Mouse (Mus musculus): Measurements from ENCODE around the gene H2afy. TPM values are rescaled to one million over a fixed set of nuclear protein-coding genes. Genes with fewer than 3 reads are reported as not detected.
"Not testable (repeated sequence)": the region's sequence is repeated elsewhere in the genome, so short reads cannot be mapped to it uniquely, and the experiment has no call there.

The H2afy gene
- polyA plus RNA-seq, 1 experiment from 2014 or later = 380 TPM

DNA sequence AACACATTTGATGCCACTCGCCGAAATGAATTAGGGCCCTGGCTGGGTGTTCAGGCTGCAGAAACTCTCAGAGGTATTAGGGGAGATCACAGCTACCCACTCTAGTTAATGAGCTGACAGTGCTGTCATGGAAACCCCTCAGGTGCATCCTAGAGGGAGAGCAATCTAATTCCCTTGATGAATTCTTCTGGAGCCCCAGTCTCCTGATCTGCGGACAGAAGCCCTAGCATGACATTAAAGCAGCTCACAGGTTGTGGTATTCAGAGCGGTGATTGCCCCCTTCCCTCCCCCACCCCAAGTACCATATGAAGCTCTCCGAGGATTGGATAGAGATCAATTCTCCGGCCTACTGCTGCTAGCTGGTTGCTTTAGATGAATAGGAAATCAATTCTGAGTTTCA is 82.1 kb downstream of the H2afy start:
- ATAC-seq (ENCODE audit: low FRiP score) = peak; percentile 43
- H3K27ac ChIP-seq = peak overlapping the region; percentile 70
- no peak overlapping the region for H3K9ac ChIP-seq
- no peak overlapping the region for H3K4me2 ChIP-seq
- H3K36me3 ChIP-seq = no peaks in the 10 kb centered on the region
- no peak overlapping the region for H3K4me3 ChIP-seq
- no peaks in the 10 kb centered on the region; the same call in 1 of the 2 replicates for H3K27me3 ChIP-seq
- H3K4me1 ChIP-seq (replicated peaks) = peaks cover 25% of the 10 kb centered on the region
- 57% methylated on average over 6 of the region's 6 CpGs for WGBS
- no peaks in the 10 kb centered on the region for H3K9me3 ChIP-seq

DNA sequence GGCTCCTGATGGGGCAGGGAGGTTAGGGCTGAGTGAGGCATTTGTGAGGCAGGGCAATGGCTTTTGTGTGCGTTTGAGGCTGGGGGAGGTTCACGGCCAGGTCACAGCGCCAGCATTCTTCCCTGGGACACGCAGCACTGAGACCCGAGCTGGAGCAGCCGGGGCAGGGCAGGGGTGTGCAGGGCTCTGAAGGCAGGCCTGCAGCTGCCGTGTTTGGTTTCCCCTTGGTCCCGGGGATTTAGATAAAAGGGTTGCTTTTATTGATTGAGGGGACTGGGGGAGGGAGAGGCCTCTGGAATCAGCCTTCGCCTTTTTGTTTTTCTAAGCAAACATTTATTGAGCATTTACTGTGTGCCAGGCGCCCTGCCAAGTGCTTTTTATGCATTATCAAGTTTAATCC is 83.4 kb downstream of the H2afy start:
- Histone ChIP-seq H3K4me2 (no peak overlapping the region), H3K27me3 (no peaks in the 10 kb centered on the region; the same call in 1 of the 2 replicates), H3K4me3 (no peak overlapping the region), H3K9ac (no peak overlapping the region), H3K4me1 (replicated peaks) (peaks cover 25% of the 10 kb centered on the region), H3K27ac (no peak overlapping the region), H3K36me3 (no peaks in the 10 kb centered on the region), H3K9me3 (no peaks in the 10 kb centered on the region)
- ATAC-seq (ENCODE audit: low FRiP score) = no peak
- WGBS = 9% methylated on average over 10 of the region's 10 CpGs

DNA sequence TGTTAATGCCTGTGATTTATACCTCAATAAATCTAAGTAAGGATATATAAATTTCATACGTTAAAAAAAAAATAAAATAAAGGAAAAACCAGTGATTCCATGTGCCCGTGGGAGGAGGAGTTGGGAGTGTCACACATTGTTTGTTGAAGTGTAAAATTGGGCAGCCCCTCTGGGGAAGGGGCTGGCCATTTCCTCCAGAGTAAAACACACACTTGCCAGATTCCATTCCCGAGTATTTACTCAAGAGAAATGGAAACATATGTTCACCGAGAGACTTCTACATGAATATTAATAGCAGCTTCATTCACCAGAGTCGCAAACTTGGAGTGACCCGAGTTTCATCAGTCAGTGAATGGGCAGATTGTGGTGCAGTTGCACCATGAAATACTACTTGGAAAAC is 85.9 kb downstream of the H2afy start:
- Histone ChIP-seq H3K4me2 (no peak overlapping the region), H3K9me3 (no peaks in the 10 kb centered on the region), H3K36me3 (no peaks in the 10 kb centered on the region), H3K27ac (no peak overlapping the region), H3K4me1 (replicated peaks) (peaks cover 25% of the 10 kb centered on the region), H3K9ac (no peak overlapping the region), H3K27me3 (no peaks in the 10 kb centered on the region), H3K4me3 (no peak overlapping the region)
- WGBS = 29% methylated on average over 6 of the region's 6 CpGs
- ATAC-seq (ENCODE audit: low FRiP score) = no peak

DNA sequence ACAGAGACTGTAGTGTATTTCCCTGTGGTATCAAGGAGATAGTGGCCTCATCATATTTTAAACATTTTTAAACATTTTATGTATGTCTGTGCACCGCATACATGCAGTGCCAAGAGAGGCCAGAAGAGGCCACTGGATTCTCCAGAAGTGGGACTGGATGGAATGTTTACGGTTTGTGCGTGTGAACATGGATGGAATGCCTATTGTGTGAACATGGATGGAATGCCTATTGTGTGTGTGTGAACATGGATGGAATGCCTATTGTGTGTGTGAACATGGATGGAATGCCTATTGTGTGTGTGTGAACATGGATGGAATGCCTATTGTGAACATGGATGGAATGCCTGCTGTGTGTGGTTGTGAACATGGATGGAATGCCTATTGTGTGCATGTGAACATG is 93.9 kb downstream of the H2afy start:
- Histone ChIP-seq H3K27me3 (no peaks in the 10 kb centered on the region), H3K27ac (no peak overlapping the region), H3K4me3 (no peak overlapping the region), H3K4me1 (replicated peaks) (no peaks in the 10 kb centered on the region), H3K9me3 (no peaks in the 10 kb centered on the region), H3K36me3 (no peaks in the 10 kb centered on the region), H3K9ac (no peak overlapping the region), H3K4me2 (no peak overlapping the region)
- ATAC-seq (ENCODE audit: low FRiP score) = no peak
- 91% methylated on average over 3 of the region's 3 CpGs for WGBS

DNA sequence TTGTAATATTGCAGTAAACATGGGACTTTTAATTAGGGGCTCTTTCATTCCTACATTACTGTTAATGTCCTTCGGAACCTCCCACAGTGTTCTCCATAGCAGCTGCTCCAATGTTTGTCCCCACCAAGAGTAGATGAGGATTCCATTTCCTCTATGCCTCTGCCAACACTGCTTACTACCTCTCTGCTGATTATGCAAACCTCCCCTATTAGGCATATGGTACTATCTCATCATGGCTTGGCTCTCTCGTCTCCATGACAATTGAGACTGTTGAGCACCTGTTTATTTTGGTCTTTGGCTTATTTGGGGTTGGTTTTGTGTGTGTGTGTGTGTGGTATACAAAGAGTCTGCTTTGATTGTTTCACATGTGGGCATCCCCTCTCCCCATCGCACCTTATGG is 95.5 kb downstream of the H2afy start:
- no peaks in the 10 kb centered on the region for H3K36me3 ChIP-seq
- WGBS = 82% methylated on average over 3 of the region's 3 CpGs
- no peaks in the 10 kb centered on the region for H3K4me1 ChIP-seq (replicated peaks)
- ATAC-seq (ENCODE audit: low FRiP score) = no peak
- H3K27ac ChIP-seq = no peak overlapping the region
- no peaks in the 10 kb centered on the region for H3K27me3 ChIP-seq
- H3K9ac ChIP-seq = no peak overlapping the region
- H3K4me2 ChIP-seq = no peak overlapping the region
- no peak overlapping the region for H3K4me3 ChIP-seq
- no peaks in the 10 kb centered on the region for H3K9me3 ChIP-seq

DNA sequence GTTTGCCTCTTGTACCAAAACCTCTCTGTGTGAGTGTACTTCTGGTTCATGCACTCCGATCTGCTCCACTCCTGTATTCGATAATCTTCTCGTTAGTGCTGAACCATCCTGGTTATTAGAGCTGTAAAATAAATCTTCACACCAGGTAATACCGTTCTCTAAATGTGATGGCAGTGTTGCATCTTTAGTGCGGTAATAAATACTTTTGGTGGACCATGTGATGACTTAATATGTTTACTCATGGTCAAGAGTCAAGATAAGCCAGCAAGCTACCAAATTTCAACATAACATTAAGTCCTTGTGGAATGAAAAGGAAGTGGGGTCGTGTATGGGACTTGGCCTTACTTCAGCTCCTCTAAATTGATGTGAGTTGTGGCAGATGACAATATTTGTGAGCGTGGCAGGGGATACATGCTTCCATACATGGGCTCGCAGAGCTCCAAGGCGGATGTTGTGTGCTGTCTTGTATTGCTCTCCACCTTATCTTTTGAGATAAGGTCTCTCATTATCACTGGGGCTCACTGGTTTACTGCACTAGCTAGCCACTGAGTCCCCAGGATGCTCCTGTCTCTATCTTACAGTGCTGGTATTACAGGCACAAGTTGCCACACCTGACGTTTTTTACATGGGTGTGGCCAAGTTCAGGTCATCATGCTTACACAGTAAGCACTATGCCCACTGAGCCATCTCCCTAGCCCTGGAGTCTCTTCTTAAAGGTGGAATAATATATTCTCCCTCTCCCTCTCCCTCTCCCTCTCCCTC is 96.4 kb downstream of the H2afy start:
- no peaks in the 10 kb centered on the region for H3K27me3 ChIP-seq
- no peak overlapping the region for H3K27ac ChIP-seq
- ATAC-seq (ENCODE audit: low FRiP score) = no peak
- WGBS = 86% methylated on average over 10 of the region's 10 CpGs
- no peaks in the 10 kb centered on the region for H3K4me1 ChIP-seq (replicated peaks)
- H3K9ac ChIP-seq = no peak overlapping the region
- H3K36me3 ChIP-seq = no peaks in the 10 kb centered on the region
- no peak overlapping the region for H3K4me3 ChIP-seq
- no peaks in the 10 kb centered on the region for H3K9me3 ChIP-seq
- no peak overlapping the region for H3K4me2 ChIP-seq

DNA sequence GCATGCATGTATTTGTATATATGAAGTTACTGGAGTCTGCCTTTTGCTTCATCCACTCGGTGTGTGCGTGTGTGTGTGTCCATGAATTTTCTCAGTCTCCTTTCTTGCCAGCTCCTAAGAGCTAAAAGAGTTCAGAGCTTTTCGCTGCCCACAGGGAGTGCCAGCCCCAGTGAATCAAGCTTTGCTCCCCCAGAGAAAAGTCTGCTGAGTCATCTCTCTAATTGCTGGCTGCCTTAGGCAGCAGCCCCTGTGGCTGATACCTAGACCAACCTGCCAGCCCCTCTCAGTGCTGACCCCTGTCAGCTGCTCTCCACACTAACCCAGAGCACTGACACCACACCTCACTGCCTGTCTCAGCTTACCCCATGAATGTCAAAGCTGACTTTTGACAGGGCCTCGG is 107.2 kb downstream of the H2afy start:
- Histone ChIP-seq H3K27ac (no peak overlapping the region), H3K4me1 (replicated peaks) (0 out of 2 replicates have a peak, but pooled peaks cover 2% of the 10 kb centered on the region), H3K9me3 (no peaks in the 10 kb centered on the region), H3K36me3 (no peaks in the 10 kb centered on the region), H3K9ac (no peak overlapping the region), H3K27me3 (no peaks in the 10 kb centered on the region), H3K4me3 (no peak overlapping the region), H3K4me2 (no peak overlapping the region)
- WGBS = 86% methylated on average over 4 of the region's 4 CpGs
- ATAC-seq (ENCODE audit: low FRiP score) = no peak

DNA sequence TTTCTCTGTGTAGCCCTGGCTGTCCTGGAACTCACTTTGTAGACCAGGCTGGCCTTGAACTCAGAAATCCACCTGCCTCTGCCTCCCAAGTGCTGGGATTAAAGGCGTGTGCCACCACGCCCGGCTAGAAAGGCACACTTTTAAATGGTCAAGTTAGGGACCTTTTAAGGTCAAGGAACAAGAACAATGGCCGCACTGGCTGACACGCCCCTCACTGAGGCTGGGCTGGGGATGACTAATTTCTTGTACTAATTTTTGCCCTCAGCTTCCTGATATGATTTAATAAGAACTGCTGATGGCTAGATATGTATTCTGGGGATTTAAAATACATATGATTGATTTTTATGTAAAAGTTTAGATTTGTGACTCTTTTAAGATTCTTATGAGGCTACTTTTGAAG is 108.2 kb downstream of the H2afy start:
- H3K4me3 ChIP-seq; H3K9me3 ChIP-seq; H3K27ac ChIP-seq; H3K9ac ChIP-seq; H3K4me2 ChIP-seq; H3K27me3 ChIP-seq; H3K4me1 ChIP-seq (replicated peaks); H3K36me3 ChIP-seq; ATAC-seq (ENCODE audit: low FRiP score): not testable (repeated sequence)
- WGBS = 51% methylated on average over 5 of the region's 5 CpGs

DNA sequence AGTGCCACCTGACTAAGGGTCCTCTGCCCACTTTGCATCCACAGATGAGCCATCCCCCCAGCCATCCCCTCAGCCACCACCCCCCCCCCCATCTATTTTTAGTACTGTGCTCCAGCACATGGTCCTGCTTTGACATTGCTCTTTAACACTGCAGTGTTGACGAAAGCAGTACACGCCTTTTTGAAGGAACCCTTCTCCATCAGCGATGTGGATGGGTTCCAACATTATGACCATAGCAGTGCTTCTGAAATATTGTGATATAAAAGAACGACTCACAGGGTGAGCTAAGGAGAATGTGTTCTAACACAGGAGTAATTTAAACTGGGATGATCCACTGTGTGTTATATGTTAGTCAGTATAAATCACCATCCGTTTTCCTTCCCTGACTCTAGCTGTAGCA is 109.5 kb downstream of the H2afy start:
- Histone ChIP-seq H3K9ac (no peak overlapping the region), H3K36me3 (no peaks in the 10 kb centered on the region), H3K4me1 (replicated peaks) (0 out of 2 replicates have a peak, but pooled peaks cover 2% of the 10 kb centered on the region), H3K9me3 (no peaks in the 10 kb centered on the region), H3K4me2 (no peak overlapping the region), H3K4me3 (no peak overlapping the region), H3K27ac (no peak overlapping the region), H3K27me3 (no peaks in the 10 kb centered on the region)
- no peak for ATAC-seq (ENCODE audit: low FRiP score)
- 94% methylated on average over 5 of the region's 5 CpGs for WGBS

DNA sequence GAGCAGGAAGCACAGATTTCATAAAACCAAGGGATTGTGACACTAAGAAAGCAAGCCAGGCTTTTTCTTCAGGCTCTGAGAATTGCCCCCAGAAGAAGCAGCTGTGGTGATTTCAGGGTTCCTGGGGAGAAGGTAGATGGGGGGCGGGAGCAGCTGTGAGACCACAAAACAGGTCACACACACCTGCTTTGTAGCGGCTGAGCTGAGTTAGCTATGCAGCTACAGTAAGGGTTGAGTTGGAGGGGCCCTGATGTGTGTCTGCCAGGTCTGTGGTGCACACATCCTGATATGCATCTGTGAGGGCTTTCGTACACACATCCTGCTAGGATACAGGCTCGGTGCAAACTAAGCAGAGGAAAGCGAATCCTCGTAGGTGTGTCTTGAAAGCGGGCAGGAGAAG is 110.1 kb downstream of the H2afy start:
- Histone ChIP-seq H3K9me3 (no peaks in the 10 kb centered on the region), H3K4me2 (no peak overlapping the region), H3K4me1 (replicated peaks) (0 out of 2 replicates have a peak, but pooled peaks cover 2% of the 10 kb centered on the region), H3K27me3 (no peaks in the 10 kb centered on the region), H3K36me3 (no peaks in the 10 kb centered on the region), H3K4me3 (no peak overlapping the region), H3K27ac (no peak overlapping the region), H3K9ac (no peak overlapping the region)
- ATAC-seq (ENCODE audit: low FRiP score) = no peak
- 87% methylated on average over 7 of the region's 7 CpGs for WGBS

DNA sequence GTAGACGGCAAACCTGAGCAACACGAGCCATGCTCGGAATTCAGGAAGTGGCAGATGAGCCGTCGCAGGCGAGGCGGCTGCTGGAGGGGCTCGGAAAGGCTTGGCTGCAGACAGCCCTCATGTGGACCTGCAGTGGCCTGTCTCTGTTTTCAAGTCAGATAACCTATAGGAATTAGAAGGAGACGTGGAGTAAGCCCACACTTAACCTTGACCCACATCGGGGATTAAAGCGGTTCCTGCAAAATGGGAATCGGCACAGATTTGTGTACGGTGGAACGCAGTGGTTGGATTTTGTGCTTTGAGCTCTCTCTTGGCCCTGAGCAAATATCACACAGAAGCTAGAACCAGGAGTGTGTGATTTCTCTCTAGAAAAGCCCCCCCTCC is 111.1 kb downstream of the H2afy start:
- no peak overlapping the region for H3K4me2 ChIP-seq
- no peak for ATAC-seq (ENCODE audit: low FRiP score)

DNA sequence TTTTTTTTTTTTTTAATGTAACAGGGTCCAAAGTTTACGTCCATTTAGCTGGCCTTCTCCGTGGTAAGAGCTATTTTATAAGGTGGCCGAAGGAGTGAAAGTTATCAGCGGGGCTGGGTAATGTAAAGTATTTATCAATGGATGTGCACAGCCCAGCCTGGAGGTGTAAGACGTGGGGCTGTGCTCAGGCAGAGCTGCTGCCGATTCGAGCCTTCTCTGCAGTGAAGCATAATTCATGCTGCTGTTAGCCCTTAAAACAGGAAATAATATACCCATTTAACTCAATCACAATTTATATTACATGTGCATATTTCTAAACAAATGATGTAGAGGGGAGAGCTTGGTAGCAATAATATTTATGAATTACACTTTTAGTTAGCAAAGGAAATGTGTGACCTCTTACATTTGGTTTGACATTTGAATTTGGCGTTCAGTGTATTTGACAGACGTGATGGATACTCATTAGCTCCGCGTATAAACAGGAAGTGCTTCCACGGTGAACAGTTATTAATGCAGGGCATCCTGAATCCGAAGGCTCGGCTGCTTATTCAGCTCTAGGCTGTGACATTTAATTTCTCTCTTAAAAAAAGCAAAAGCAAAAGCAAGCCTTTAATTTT is 111.6 kb downstream of the H2afy start:
- Histone ChIP-seq H3K9ac (no peak overlapping the region), H3K36me3 (no peaks in the 10 kb centered on the region), H3K4me1 (replicated peaks) (0 out of 2 replicates have a peak, but pooled peaks cover 2% of the 10 kb centered on the region), H3K9me3 (no peaks in the 10 kb centered on the region), H3K27me3 (no peaks in the 10 kb centered on the region), H3K4me2 (no peak overlapping the region), H3K27ac (no peak overlapping the region), H3K4me3 (no peak overlapping the region)
- WGBS = 64% methylated on average over 14 of the region's 14 CpGs
- no peak for ATAC-seq (ENCODE audit: low FRiP score)

More for the DNA sequence above, 111.1 kb downstream of the H2afy start:
- Histone ChIP-seq H3K4me3 (no peak overlapping the region), H3K4me1 (replicated peaks) (0 out of 2 replicates have a peak, but pooled peaks cover 2% of the 10 kb centered on the region), H3K36me3 (no peaks in the 10 kb centered on the region), H3K9me3 (no peaks in the 10 kb centered on the region), H3K9ac (no peak overlapping the region), H3K27ac (no peak overlapping the region), H3K27me3 (no peaks in the 10 kb centered on the region)
- 76% methylated on average over 14 of the region's 14 CpGs for WGBS

Data from hindbrain, embryonic 13.5 days (tissue).